Mouse (Mus musculus) lung, adult 2 months (tissue): ENCODE measurements around the gene Ly75.

ENCODE experiments used
- CTCF ChIP-seq: fragments of 200-500 bp; IDR thresholded peaks from 2 replicates; pipeline ENCODE4 v1.5.1; 2011; ENCODE audit warnings: mild to moderate bottlenecking, low read length, control low read depth; ENCODE audit not compliant: insufficient read depth
- POLR2A ChIP-seq: fragments of 200-500 bp; IDR thresholded peaks from 2 replicates; pipeline ENCODE4 v1.6.1; 2011; ENCODE audit warnings: low read depth, mild to moderate bottlenecking, control low read depth, low read length, borderline replicate concordance; ENCODE audit errors: extremely low read depth

DNA sequence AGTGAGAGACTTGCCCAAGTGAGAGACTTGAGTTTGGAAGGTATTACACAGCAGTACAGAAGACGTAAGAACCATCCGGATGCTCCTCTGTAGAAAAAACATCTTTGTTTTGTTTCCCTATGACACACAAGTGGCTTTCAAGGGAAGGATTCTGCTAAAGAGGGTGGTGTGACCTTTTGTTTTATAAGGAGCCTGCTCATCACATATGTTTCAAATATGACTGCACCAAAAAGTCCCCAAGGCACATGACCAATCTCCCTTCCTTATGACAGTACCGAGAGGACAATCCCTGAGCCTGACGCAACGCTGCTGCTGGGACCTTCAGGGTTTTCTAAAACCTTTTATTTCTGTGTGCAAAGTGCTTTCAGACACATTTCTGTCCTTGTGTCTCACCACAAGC, 12.9 kb downstream of the Ly75 start:
- TF ChIP-seq CTCF (no peak), POLR2A (no peak)
